Mouse (Mus musculus) heart, adult 2 months (tissue): ENCODE results near the gene Cyp4f15.

Experiments
- CTCF ChIP-seq: fragments of 200-600 bp; IDR thresholded peaks from 2 replicates; pipeline ENCODE4 v1.8.1; 2022; ENCODE audit warnings: antibody characterized with exemption, mild to moderate bottlenecking, moderate library complexity
- EP300 ChIP-seq: fragments of 200-500 bp; IDR thresholded peaks from 2 replicates; pipeline ENCODE4 v1.6.1; 2011; ENCODE audit warnings: low read depth, low read length, control low read depth; ENCODE audit not compliant: insufficient read depth

GRCm38 (mm10) chr17:32722771-32723170 lies 37.3 kb downstream of the Cyp4f15 start:
- no peak for TF ChIP-seq CTCF
- TF ChIP-seq EP300 = no peak
